ENCODE assay signal across 11 mouse cellular contexts in genomic region chr1:120142551-120142950, GRCm38 (mm10). TPM values are rescaled to one million over a fixed set of nuclear protein-coding genes. Genes with fewer than 3 reads are reported as not detected.
DNase-seq lines count a peak whose midpoint lies in the region; ATAC-seq and TF ChIP-seq lines count a peak whose summit lies in the region.
"Had no signal": no experiment of that assay in that cellular context is flagged by ENCODE, and none has a peak within 500 bp of the region (broad histone marks: within the 10 kb centered on the region; RNA-seq: fewer than 3 reads in every experiment).

No protein-coding gene starts in this region.

- no peak for TF ChIP-seq POLR2A in lung, adult 2 months (IDR thresholded peaks at IDR 0.05; ENCODE audit: borderline replicate concordance, extremely low read depth, low read depth, low read length)

- ATAC-seq in forebrain, embryonic 16.5 days = peak; percentile 61
- ATAC-seq: intestine, embryonic 16.5 days had no signal

- peak; percentile 37 for DNase-seq in adrenal gland, postnatal 25 days
- DNase-seq in adrenal gland, adult (ENCODE audit: inconsistent age in 2 of 2, low spot score in 1 of 2) = no peak
- DNase-seq in lung, adult 2 months = peak; percentile 10
- DNase-seq in lung, postnatal 14 days = no peak
- DNase-seq in kidney, postnatal 10 days = peak; percentile 60
- DNase-seq in Muller cell, postnatal 12 days (ENCODE audit: inconsistent ontology term) = no peak
- DNase-seq in thymus, postnatal 4 days = no peak

- no peak overlapping the region for H3K9ac ChIP-seq in forebrain, embryonic 16.5 days (replicated peaks; ENCODE audit: low read depth, low read length)
- H3K9ac ChIP-seq: neural tube, embryonic 12.5 days; stomach, embryonic 15.5 days had no signal

- no peaks in the 10 kb centered on the region for H3K9me3 ChIP-seq in forebrain, embryonic 16.5 days (ENCODE audit: control insufficient read depth, low read length)
- H3K9me3 ChIP-seq: neural tube, embryonic 12.5 days; stomach, embryonic 15.5 days had no signal

- no peak for TF ChIP-seq CTCF in lung, adult 2 months (IDR thresholded peaks at IDR 0.05; ENCODE audit: insufficient read depth, low read length)

- no peaks in the 10 kb centered on the region for H3K27me3 ChIP-seq in forebrain, embryonic 16.5 days (replicated peaks; ENCODE audit: control insufficient read depth, insufficient read depth, low read length)
- H3K27me3 ChIP-seq: neural tube, embryonic 12.5 days; stomach, embryonic 15.5 days had no signal

- no peak overlapping the region; the same call in 1 of the 2 replicates for H3K27ac ChIP-seq in forebrain, embryonic 16.5 days (ENCODE audit: low read length)
- H3K27ac ChIP-seq: neural tube, embryonic 12.5 days; stomach, embryonic 15.5 days had no signal

- 53% methylated on average over 5 of the region's 5 CpGs for WGBS in lung, adult 2 months
- 39% methylated on average over 5 of the region's 5 CpGs for WGBS in forebrain, embryonic 16.5 days

- H3K4me3 ChIP-seq in lung, adult 2 months (replicated peaks; ENCODE audit: extremely low read depth, low read depth, low read length) = no peak overlapping the region
- H3K4me3 ChIP-seq in forebrain, embryonic 16.5 days (replicated peaks; ENCODE audit: low read length) = no peak overlapping the region
- H3K4me3 ChIP-seq: neural tube, embryonic 12.5 days; stomach, embryonic 15.5 days had no signal

- no peak overlapping the region for H3K4me2 ChIP-seq in forebrain, embryonic 16.5 days (ENCODE audit: low read length)
- H3K4me2 ChIP-seq: neural tube, embryonic 12.5 days; stomach, embryonic 15.5 days had no signal

- no peaks in the 10 kb centered on the region for H3K4me1 ChIP-seq in lung, adult 2 months (ENCODE audit: control insufficient read depth, insufficient read depth, low read length)
- peaks cover 7% of the 10 kb centered on the region for H3K4me1 ChIP-seq in forebrain, embryonic 16.5 days (replicated peaks; ENCODE audit: control insufficient read depth, insufficient read depth, low read length)
- H3K4me1 ChIP-seq: stomach, embryonic 15.5 days had no signal

- H3K36me3 ChIP-seq in forebrain, embryonic 16.5 days (ENCODE audit: control insufficient read depth, insufficient read depth) = no peaks in the 10 kb centered on the region
- H3K36me3 ChIP-seq: neural tube, embryonic 12.5 days; stomach, embryonic 15.5 days had no signal

RNA-seq across cellular contexts. Expression of gene 3110009E18Rik, which starts 21.6 kb away (rescaled TPM):
- 13.2 and 14.5 TPM in 2 replicates for total RNA-seq in adrenal gland, postnatal 25 days (2021)
- 1.5 and 1.7 TPM in 2 replicates for polyA plus RNA-seq in lung, adult 2 months (2012; rRNA removed)
- polyA plus RNA-seq in forebrain, embryonic 16.5 days (2015; fragmentation: Nextera tagmentation; extraction: Ambion mirVana) = 22.8 and 28.6 TPM in 2 replicates

RNA-seq across cellular contexts. Expression of gene Dbi, which starts 21.7 kb away (rescaled TPM):
- total RNA-seq in adrenal gland, postnatal 25 days (2021) = 791 and 964 TPM in 2 replicates
- 193 and 281 TPM in 2 replicates for polyA plus RNA-seq in lung, adult 2 months (2012; rRNA removed)
- 1,146 and 1,367 TPM in 2 replicates for polyA plus RNA-seq in forebrain, embryonic 16.5 days (2015; fragmentation: Nextera tagmentation; extraction: Ambion mirVana)

Comparison
In these comparisons a context has a peak if more than half of its experiments do, and no peak if none do; other contexts are left out.
1. DNase-seq: peak in adrenal gland, postnatal 25 days (single experiment), lung, adult 2 months (single experiment) and kidney, postnatal 10 days (single experiment); none in adrenal gland, adult (0 of 2), lung, postnatal 14 days (single experiment), Muller cell, postnatal 12 days (single experiment) and thymus, postnatal 4 days (single experiment).